Mouse (Mus musculus): ENCODE results near the gene Osm.

DNA sequence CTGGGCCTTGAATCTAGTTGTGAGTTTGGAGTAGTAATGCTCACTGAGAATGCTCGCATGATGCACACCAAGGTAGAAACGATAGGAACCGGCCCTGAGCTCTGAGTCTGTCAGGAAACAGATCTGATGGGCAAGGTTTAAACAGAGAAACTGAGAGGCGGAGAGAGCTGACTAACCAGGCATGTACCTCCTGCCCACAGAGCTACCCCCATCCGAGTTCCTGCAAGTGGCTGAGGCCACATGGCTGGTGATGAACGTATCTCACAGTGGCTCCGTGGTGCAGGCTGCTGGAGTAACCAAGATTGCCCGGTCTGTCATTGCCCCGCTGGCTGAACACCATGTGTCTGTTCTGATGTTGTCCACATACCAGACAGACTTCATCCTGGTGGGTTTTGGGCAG is 16.3 kb upstream of the Osm start:
- TF ChIP-seq CTCF (IDR thresholded peaks at IDR 0.05; ENCODE audit: insufficient read depth, low read depth, low read length) (no peak), POLR2A (IDR thresholded peaks at IDR 0.05; ENCODE audit: insufficient read depth, low read depth, low read length) (no peak)
